Comparison of ENCODE assay signal across 10 mouse cellular contexts in the genomic region with DNA sequence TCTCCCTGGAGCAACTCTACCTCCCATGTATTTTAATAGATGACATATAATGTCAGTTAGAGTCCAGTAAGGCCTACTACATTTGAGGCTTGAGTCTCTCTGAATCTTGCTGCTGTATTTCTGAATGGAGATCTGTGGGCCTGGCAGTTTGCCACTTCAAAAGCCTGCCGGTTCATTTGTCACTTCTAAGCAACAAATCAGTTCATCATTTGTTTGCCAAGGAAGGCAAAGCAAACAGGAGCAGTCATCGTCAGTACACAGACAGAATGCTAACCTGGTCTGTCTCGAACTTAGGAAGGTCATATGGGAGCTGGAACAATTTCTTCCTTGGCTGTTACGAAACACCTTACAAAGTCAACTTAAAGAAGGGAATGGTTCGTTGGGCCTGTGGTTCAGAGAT. TPM values are rescaled to one million over a fixed set of nuclear protein-coding genes. Genes with fewer than 3 reads are reported as not detected.
DNase-seq lines count a peak whose midpoint lies in the region; ATAC-seq lines count a peak whose summit lies in the region.
"Had no signal": no experiment of that assay in that cellular context is flagged by ENCODE, and none has a peak within 500 bp of the region (broad histone marks: within the 10 kb centered on the region; RNA-seq: fewer than 3 reads in every experiment).

No protein-coding gene starts in this region.

- H3K4me1 ChIP-seq in hindbrain, embryonic 16.5 days (ENCODE audit: control insufficient read depth, insufficient read depth, low read depth, low read length), result no peaks in the 10 kb centered on the region

- peak; percentile 67 for ATAC-seq in hindbrain, embryonic 16.5 days

- WGBS in hindbrain, embryonic 16.5 days, result 42% methylated on average over 5 of the region's 5 CpGs

- intact Hi-C loops in left cerebral cortex, postnatal 14 days (cut with DNase I), result loop anchor here (5.0 kb wide), 1 partner anchor 50 kb away; no protein-coding TSS in a partner anchor
- intact Hi-C loops in left cerebral cortex, postnatal 36 days (cut with DNase I), result loop anchor here (5.0 to 10.0 kb wide), 2 partner anchors 50 to 93 kb away; no protein-coding TSS in a partner anchor

- H3K27me3 ChIP-seq in hindbrain, embryonic 16.5 days (replicated peaks; ENCODE audit: control insufficient read depth, insufficient read depth, low read length), result no peaks in the 10 kb centered on the region

- DNase-seq in left cerebral cortex, postnatal 14 days (ENCODE audit: low spot score in 2 of 2), result peak; percentile 34 to 44
- DNase-seq in left cerebral cortex, postnatal 36 days (ENCODE audit: low spot score in 2 of 2), result no peak
- peak; percentile 15 for DNase-seq in cerebellum, adult 9-11 months
- peak; percentile 70 to 79 for DNase-seq in right cerebral cortex, postnatal 10 days (ENCODE audit: low spot score in 2 of 2)
- DNase-seq in spleen, postnatal 36 days (ENCODE audit: low spot score in 2 of 2), result no peak
- DNase-seq in urinary bladder, adult 18-20 months (ENCODE audit: low spot score in 2 of 2), result no peak
- DNase-seq: lung, adult 2 months had no signal

- peak overlapping the region; percentile 55 for H3K27ac ChIP-seq in hindbrain, embryonic 16.5 days (ENCODE audit: low read depth, low read length)

- no peak overlapping the region for H3K4me2 ChIP-seq in hindbrain, embryonic 16.5 days (ENCODE audit: low read length)

- no peaks in the 10 kb centered on the region for H3K9me3 ChIP-seq in hindbrain, embryonic 16.5 days (ENCODE audit: control insufficient read depth, low read length)

- no peak overlapping the region for H3K4me3 ChIP-seq in hindbrain, embryonic 16.5 days (ENCODE audit: low read length)

- no peaks in the 10 kb centered on the region for H3K36me3 ChIP-seq in hindbrain, embryonic 16.5 days (ENCODE audit: control insufficient read depth, insufficient read depth, low read length)

- H3K9ac ChIP-seq in hindbrain, embryonic 16.5 days (ENCODE audit: low read depth, low read length), result no peak overlapping the region

RNA-seq across cellular contexts. Expression of a gene that starts 37.4 kb away (rescaled TPM):
- total RNA-seq in left cerebral cortex, postnatal 14 days (2021), result not detected
- total RNA-seq in left cerebral cortex, postnatal 36 days (2021), result not detected
- not detected in 2 replicates for polyA plus RNA-seq in hindbrain, embryonic 16.5 days (2015; fragmentation: Nextera tagmentation; extraction: Ambion mirVana)
- total RNA-seq: left cerebral cortex, adult 18-20 months had no signal
- polyA plus RNA-seq: frontal cortex, adult 2 months; lung, adult 2 months had no signal

Comparison
In these comparisons a context has a peak if more than half of its experiments do, and no peak if none do; other contexts are left out.
1. DNase-seq: peak in left cerebral cortex, postnatal 14 days (2 of 2), cerebellum, adult 9-11 months (single experiment) and right cerebral cortex, postnatal 10 days (2 of 2); none in left cerebral cortex, postnatal 36 days (0 of 2), spleen, postnatal 36 days (0 of 2) and urinary bladder, adult 18-20 months (0 of 2).